Mouse (Mus musculus) limb, embryonic 11.5 days (tissue): ENCODE data around the gene Xrcc3. TPM values are rescaled to one million over a fixed set of nuclear protein-coding genes. Genes with fewer than 3 reads are reported as not detected.

Source experiments
- ATAC-seq: fragments of 200-750 bp; cut with Nextera tagmentation; 2 replicates; pipeline ENCODE4 v1.8.0; 2017; ENCODE audit warnings: low read depth; ENCODE audit not compliant: insufficient number of reproducible peaks, low FRiP score, low TSS enrichment
- DNase-seq: peaks from one replicate; pipeline ENCODE4 v3.0.0-alpha.2; 2015; ENCODE audit warnings: low spot score
- H3K27ac ChIP-seq: fragments of 300-500 bp; sonication (generic); replicated peaks from 2 replicates; pipeline ENCODE4 v1.5.1; 2014; ENCODE audit warnings: low read depth, mild to moderate bottlenecking, low read length
- H3K27me3 ChIP-seq: fragments of 300-500 bp; sonication (generic); 2 replicates; pipeline ENCODE4 v1.6.1; 2014; ENCODE audit warnings: mild to moderate bottlenecking, low read length, mixed read lengths; ENCODE audit not compliant: control insufficient read depth, insufficient read depth
- H3K36me3 ChIP-seq: fragments of 300-500 bp; sonication (generic); 2 replicates; pipeline ENCODE4 v1.6.1; 2014; ENCODE audit warnings: mild to moderate bottlenecking, low read length, moderate library complexity, mixed read lengths; ENCODE audit not compliant: control insufficient read depth, insufficient read depth
- H3K4me1 ChIP-seq: fragments of 300-500 bp; sonication (generic); 2 replicates; pipeline ENCODE4 v1.6.1; 2014; ENCODE audit warnings: low read length, mixed read lengths; ENCODE audit not compliant: control insufficient read depth, insufficient read depth
- H3K4me2 ChIP-seq: fragments of 300-500 bp; sonication (generic); 2 replicates; pipeline ENCODE4 v1.6.1; 2014; ENCODE audit warnings: low read depth, mild to moderate bottlenecking, moderate library complexity; ENCODE audit not compliant: severe bottlenecking
- H3K4me3 ChIP-seq: fragments of 300-500 bp; sonication (generic); 2 replicates; pipeline ENCODE4 v1.5.1; 2014; ENCODE audit warnings: low read depth, low read length
- H3K9ac ChIP-seq: fragments of 300-500 bp; sonication (generic); 2 replicates; pipeline ENCODE4 v1.6.1; 2014; ENCODE audit warnings: mild to moderate bottlenecking, low read length
- H3K9me3 ChIP-seq: fragments of 300-500 bp; sonication (generic); 2 replicates; pipeline ENCODE4 v1.6.1; 2016; ENCODE audit warnings: low read length; ENCODE audit not compliant: control insufficient read depth
- WGBS: fragments of 180-500 bp; shearing (Covaris S2); extraction: QIAGEN DNeasy Blood & Tissue Kit; methylation state at CpG from one replicate; pipeline ENCODE4 v1.1.7; 2014; 5-methylcytosine and 5-hydroxymethylcytosine counted together
- polyA plus RNA-seq: library from polyadenylated mRNA; unstranded; fragments of >200 nt; fragmentation: Nextera tagmentation; extraction: Ambion mirVana; gene quantifications from 2 replicates; pipeline ENCODE4 v1.2.1, GENCODE M21; 2014

Xrcc3 gene
- polyA plus RNA-seq, 1 experiment from 2014 or later: 22.7 TPM

- ATAC-seq (no peak), DNase-seq (no peak)
- Histone ChIP-seq H3K4me1 (no peaks in the 10 kb centered on the region), H3K27me3 (no peaks in the 10 kb centered on the region), H3K36me3 (peaks cover 48% of the 10 kb centered on the region), H3K4me2 (no peak overlapping the region), H3K4me3 (no peak overlapping the region), H3K27ac (no peak overlapping the region), H3K9me3 (no peaks in the 10 kb centered on the region), H3K9ac (no peak overlapping the region)
- 94% methylated on average over 1 of the region's 1 CpGs for WGBS
Measured at GRCm38 (mm10) chr12:111779544-111779943, 34.1 kb downstream of the Xrcc3 start.

GRCm38 (mm10) chr12:111777919-111778318 is 35.8 kb downstream of the Xrcc3 start:
- 93% methylated on average over 13 of the region's 13 CpGs for WGBS
- H3K27ac ChIP-seq: no peak overlapping the region
- H3K9me3 ChIP-seq: no peaks in the 10 kb centered on the region
- no peak overlapping the region for H3K9ac ChIP-seq
- no peak overlapping the region for H3K4me3 ChIP-seq
- H3K27me3 ChIP-seq: no peaks in the 10 kb centered on the region
- H3K4me2 ChIP-seq: no peak overlapping the region
- DNase-seq (no peak), ATAC-seq (no peak)
- H3K36me3 ChIP-seq: peaks cover 47% of the 10 kb centered on the region
- no peaks in the 10 kb centered on the region for H3K4me1 ChIP-seq

GRCm38 (mm10) chr12:111774845-111775244 is 38.8 kb downstream of the Xrcc3 start:
- Histone ChIP-seq H3K4me1 (no peaks in the 10 kb centered on the region), H3K27ac (no peak overlapping the region), H3K4me3 (no peak overlapping the region), H3K27me3 (no peaks in the 10 kb centered on the region), H3K36me3 (peaks cover 43% of the 10 kb centered on the region), H3K9ac (no peak overlapping the region), H3K4me2 (no peak overlapping the region), H3K9me3 (no peaks in the 10 kb centered on the region)
- WGBS: 82% methylated on average over 15 of the region's 15 CpGs
- ATAC-seq (no peak), DNase-seq (no peak)

GRCm38 (mm10) chr12:111774156-111774555 is 39.5 kb downstream of the Xrcc3 start:
- Histone ChIP-seq H3K27ac (no peak overlapping the region), H3K36me3 (peaks cover 36% of the 10 kb centered on the region), H3K9me3 (no peaks in the 10 kb centered on the region), H3K4me1 (no peaks in the 10 kb centered on the region), H3K27me3 (no peaks in the 10 kb centered on the region), H3K4me2 (no peak overlapping the region), H3K4me3 (no peak overlapping the region), H3K9ac (no peak overlapping the region)
- no peak for DNase-seq
- WGBS: 90% methylated on average over 16 of the region's 16 CpGs
- ATAC-seq: no peak

- Histone ChIP-seq H3K9me3 (no peaks in the 10 kb centered on the region), H3K27me3 (no peaks in the 10 kb centered on the region), H3K4me2 (no peak overlapping the region), H3K36me3 (peaks cover 18% of the 10 kb centered on the region), H3K4me3 (no peak overlapping the region), H3K27ac (no peak overlapping the region), H3K4me1 (no peaks in the 10 kb centered on the region), H3K9ac (no peak overlapping the region)
- ATAC-seq: no peak
- DNase-seq: no peak
- 89% methylated on average over 10 of the region's 10 CpGs for WGBS
Measured at GRCm38 (mm10) chr12:111770651-111771050, 43.0 kb downstream of the Xrcc3 start.

GRCm38 (mm10) chr12:111769816-111770577 is 43.7 kb downstream of the Xrcc3 start:
- 78% methylated on average over 8 of the region's 9 CpGs for WGBS
- Histone ChIP-seq H3K4me2 (no peak overlapping the region), H3K27ac (no peak overlapping the region), H3K9me3 (no peaks in the 10 kb centered on the region), H3K36me3 (peaks cover 18% of the 10 kb centered on the region), H3K4me1 (no peaks in the 10 kb centered on the region), H3K4me3 (no peak overlapping the region), H3K9ac (no peak overlapping the region), H3K27me3 (no peaks in the 10 kb centered on the region)
- DNase-seq (no peak), ATAC-seq (no peak)

GRCm38 (mm10) chr12:111769306-111769705 is 44.4 kb downstream of the Xrcc3 start:
- DNase-seq (no peak), ATAC-seq (no peak)
- Histone ChIP-seq H3K4me2 (no peak overlapping the region), H3K27ac (no peak overlapping the region), H3K9ac (no peak overlapping the region), H3K9me3 (no peaks in the 10 kb centered on the region), H3K4me1 (no peaks in the 10 kb centered on the region), H3K4me3 (no peak overlapping the region), H3K36me3 (peaks cover 13% of the 10 kb centered on the region), H3K27me3 (no peaks in the 10 kb centered on the region)
- WGBS: 46% methylated on average over 10 of the region's 10 CpGs

- Histone ChIP-seq H3K36me3 (peaks cover 10% of the 10 kb centered on the region), H3K4me2 (no peak overlapping the region)
- 97% methylated on average over 10 of the region's 10 CpGs for WGBS
Measured at GRCm38 (mm10) chr12:111768322-111768928, 45.2 kb downstream of the Xrcc3 start.

More at GRCm38 (mm10) chr12:111768322-111768928, 45.2 kb downstream of the Xrcc3 start:
- no peak overlapping the region for H3K27ac ChIP-seq
- no peak overlapping the region for H3K4me3 ChIP-seq
- DNase-seq (no peak), ATAC-seq (no peak)
- no peaks in the 10 kb centered on the region for H3K4me1 ChIP-seq
- no peak overlapping the region for H3K9ac ChIP-seq
- H3K27me3 ChIP-seq: no peaks in the 10 kb centered on the region
- H3K9me3 ChIP-seq: no peaks in the 10 kb centered on the region
